Mouse (Mus musculus): ENCODE results near the gene Lyg1. TPM values are rescaled to one million over a fixed set of nuclear protein-coding genes. Genes with fewer than 3 reads are reported as not detected.
A peak's percentile ranks its signal among the peaks of the same experiment; 100 is the strongest.

The Lyg1 gene
- total RNA-seq (2014; rRNA removed) (not detected in 2 replicates), polyA plus RNA-seq (2012; rRNA removed) (not detected in 2 replicates)

GRCm38 (mm10) chr1:37957659-37958058 is at the start of gene Lyg1:
TSS of gene Lyg1 (minus strand) at chr1:37957759.
- WGBS: 87% methylated on average over 5 of the region's 5 CpGs
- Histone ChIP-seq H3K79me2 (ENCODE audit: control insufficient read depth, insufficient read depth, low read length) (no peaks in the 10 kb centered on the region), H3K27ac (replicated peaks; ENCODE audit: insufficient read depth, low read depth, low read length) (no peak within 1 kb of the TSS), H3K4me3 (ENCODE audit: insufficient read depth, low read depth, low read length) (no peak within 1 kb of the TSS), H3K27me3 (ENCODE audit: control insufficient read depth, insufficient read depth, low read length) (no peaks in the 10 kb centered on the region), H3K4me1 (ENCODE audit: control insufficient read depth, insufficient read depth, low read length) (no peaks in the 10 kb centered on the region), H3K9ac (ENCODE audit: low read depth, low read length) (no peak within 1 kb of the TSS), H3K36me3 (ENCODE audit: control insufficient read depth, insufficient read depth, low read length) (no peaks in the 10 kb centered on the region)
- no peak for TF ChIP-seq POLR2A (IDR thresholded peaks at IDR 0.05; ENCODE audit: extremely low read depth, insufficient read depth, low read length)
- no peak for TF ChIP-seq CTCF (IDR thresholded peaks at IDR 0.05; ENCODE audit: low read depth, low read length)
- DNase-seq (ENCODE audit: extremely low read depth, low read depth, low spot score): no peak

- TF ChIP-seq POLR2A (IDR thresholded peaks at IDR 0.05; ENCODE audit: extremely low read depth, insufficient read depth, low read length) (no peak), CTCF (IDR thresholded peaks at IDR 0.05; ENCODE audit: low read depth, low read length) (no peak)
- Histone ChIP-seq H3K4me1 (ENCODE audit: control insufficient read depth, insufficient read depth, low read length) (peaks cover 9% of the 10 kb centered on the region), H3K79me2 (ENCODE audit: control insufficient read depth, insufficient read depth, low read length) (peaks cover 41% of the 10 kb centered on the region; the same call in 1 of the 2 replicates), H3K9ac (ENCODE audit: low read depth, low read length) (no peak overlapping the region), H3K36me3 (ENCODE audit: control insufficient read depth, insufficient read depth, low read length) (no peaks in the 10 kb centered on the region), H3K27me3 (ENCODE audit: control insufficient read depth, insufficient read depth, low read length) (no peaks in the 10 kb centered on the region), H3K27ac (replicated peaks; ENCODE audit: insufficient read depth, low read depth, low read length) (no peak overlapping the region), H3K4me3 (ENCODE audit: insufficient read depth, low read depth, low read length) (no peak overlapping the region)
- DNase-seq (ENCODE audit: extremely low read depth, low read depth, low spot score): peak; percentile 85
- WGBS: 18% methylated on average over 3 of the region's 3 CpGs
Measured at GRCm38 (mm10) chr1:38006741-38007140, 49.2 kb upstream of the Lyg1 start.

- no peak for TF ChIP-seq POLR2A (IDR thresholded peaks at IDR 0.05; ENCODE audit: extremely low read depth, insufficient read depth, low read length)
- TF ChIP-seq CTCF (IDR thresholded peaks at IDR 0.05; ENCODE audit: low read depth, low read length): no peak
- Histone ChIP-seq H3K27ac (replicated peaks; ENCODE audit: insufficient read depth, low read depth, low read length) (no peak overlapping the region), H3K79me2 (ENCODE audit: control insufficient read depth, insufficient read depth, low read length) (peaks cover 35% of the 10 kb centered on the region; the same call in 1 of the 2 replicates), H3K4me1 (ENCODE audit: control insufficient read depth, insufficient read depth, low read length) (peaks cover 11% of the 10 kb centered on the region), H3K36me3 (ENCODE audit: control insufficient read depth, insufficient read depth, low read length) (no peaks in the 10 kb centered on the region), H3K9ac (ENCODE audit: low read depth, low read length) (no peak overlapping the region), H3K4me3 (ENCODE audit: insufficient read depth, low read depth, low read length) (no peak overlapping the region), H3K27me3 (ENCODE audit: control insufficient read depth, insufficient read depth, low read length) (no peaks in the 10 kb centered on the region)
- DNase-seq (ENCODE audit: extremely low read depth, low read depth, low spot score): no peak
- WGBS: 51% methylated on average over 3 of the region's 3 CpGs
Measured at GRCm38 (mm10) chr1:38003046-38003445, 45.5 kb upstream of the Lyg1 start.

GRCm38 (mm10) chr1:38001956-38002355 is 44.4 kb upstream of the Lyg1 start:
- WGBS: 98% methylated on average over 9 of the region's 9 CpGs
- no peak overlapping the region for H3K27ac ChIP-seq (replicated peaks; ENCODE audit: insufficient read depth, low read depth, low read length)
- no peak overlapping the region for H3K4me3 ChIP-seq (ENCODE audit: insufficient read depth, low read depth, low read length)
- no peaks in the 10 kb centered on the region for H3K36me3 ChIP-seq (ENCODE audit: control insufficient read depth, insufficient read depth, low read length)
- H3K79me2 ChIP-seq (ENCODE audit: control insufficient read depth, insufficient read depth, low read length): peaks cover 28% of the 10 kb centered on the region; the same call in 1 of the 2 replicates
- H3K9ac ChIP-seq (ENCODE audit: low read depth, low read length): no peak overlapping the region
- peaks cover 10% of the 10 kb centered on the region for H3K4me1 ChIP-seq (ENCODE audit: control insufficient read depth, insufficient read depth, low read length)
- H3K27me3 ChIP-seq (ENCODE audit: control insufficient read depth, insufficient read depth, low read length): no peaks in the 10 kb centered on the region
- TF ChIP-seq POLR2A (IDR thresholded peaks at IDR 0.05; ENCODE audit: extremely low read depth, insufficient read depth, low read length) (no peak), CTCF (IDR thresholded peaks at IDR 0.05; ENCODE audit: low read depth, low read length) (no peak)
- no peak for DNase-seq (ENCODE audit: extremely low read depth, low read depth, low spot score)

- H3K79me2 ChIP-seq (ENCODE audit: control insufficient read depth, insufficient read depth, low read length): peaks cover 22% of the 10 kb centered on the region; the same call in 1 of the 2 replicates
- H3K27me3 ChIP-seq (ENCODE audit: control insufficient read depth, insufficient read depth, low read length): no peaks in the 10 kb centered on the region
- no peak overlapping the region for H3K27ac ChIP-seq (replicated peaks; ENCODE audit: insufficient read depth, low read depth, low read length)
- 91% methylated on average over 8 of the region's 8 CpGs for WGBS
- H3K4me1 ChIP-seq (ENCODE audit: control insufficient read depth, insufficient read depth, low read length): peaks cover 10% of the 10 kb centered on the region
- DNase-seq (ENCODE audit: extremely low read depth, low read depth, low spot score): no peak
- H3K36me3 ChIP-seq (ENCODE audit: control insufficient read depth, insufficient read depth, low read length): no peaks in the 10 kb centered on the region
- no peak overlapping the region for H3K9ac ChIP-seq (ENCODE audit: low read depth, low read length)
- H3K4me3 ChIP-seq (ENCODE audit: insufficient read depth, low read depth, low read length): no peak overlapping the region
- TF ChIP-seq POLR2A (IDR thresholded peaks at IDR 0.05; ENCODE audit: extremely low read depth, insufficient read depth, low read length) (no peak), CTCF (IDR thresholded peaks at IDR 0.05; ENCODE audit: low read depth, low read length) (no peak)
Measured at GRCm38 (mm10) chr1:38000844-38001243, 43.3 kb upstream of the Lyg1 start.

GRCm38 (mm10) chr1:37999552-37999951 is 42.0 kb upstream of the Lyg1 start:
- Histone ChIP-seq H3K9ac (ENCODE audit: low read depth, low read length) (no peak overlapping the region), H3K27me3 (ENCODE audit: control insufficient read depth, insufficient read depth, low read length) (no peaks in the 10 kb centered on the region), H3K4me3 (ENCODE audit: insufficient read depth, low read depth, low read length) (no peak overlapping the region), H3K79me2 (ENCODE audit: control insufficient read depth, insufficient read depth, low read length) (peaks cover 18% of the 10 kb centered on the region; the same call in 1 of the 2 replicates), H3K4me1 (ENCODE audit: control insufficient read depth, insufficient read depth, low read length) (peaks cover 7% of the 10 kb centered on the region; the same call in 1 of the 2 replicates), H3K27ac (replicated peaks; ENCODE audit: insufficient read depth, low read depth, low read length) (no peak overlapping the region), H3K36me3 (ENCODE audit: control insufficient read depth, insufficient read depth, low read length) (peaks cover 3% of the 10 kb centered on the region)
- TF ChIP-seq CTCF (IDR thresholded peaks at IDR 0.05; ENCODE audit: low read depth, low read length): no peak
- no peak for TF ChIP-seq POLR2A (IDR thresholded peaks at IDR 0.05; ENCODE audit: extremely low read depth, insufficient read depth, low read length)
- 32% methylated on average over 3 of the region's 3 CpGs for WGBS
- DNase-seq (ENCODE audit: extremely low read depth, low read depth, low spot score): no peak

Measured in liver, adult 2 months (tissue).